Mouse (Mus musculus) frontal cortex, postnatal 14 days (tissue): ENCODE data around the gene Srrm2.
"Not testable (repeated sequence)": the region's sequence is repeated elsewhere in the genome, so short reads cannot be mapped to it uniquely, and the experiment has no call there.

ENCODE experiments used
- DNase-seq, 2 experiments: peaks; one replicate each; pipeline ENCODE4 v3.0.0; 2022; ENCODE audit warnings: low spot score in 2 of 2

Gene Srrm2

GRCm38 (mm10) chr17:23770493-23770892, 19.8 kb upstream of the Srrm2 start:
- DNase-seq, result no peak

- no peak for DNase-seq
Measured at GRCm38 (mm10) chr17:23770896-23771283, 19.4 kb upstream of the Srrm2 start.

DNA sequence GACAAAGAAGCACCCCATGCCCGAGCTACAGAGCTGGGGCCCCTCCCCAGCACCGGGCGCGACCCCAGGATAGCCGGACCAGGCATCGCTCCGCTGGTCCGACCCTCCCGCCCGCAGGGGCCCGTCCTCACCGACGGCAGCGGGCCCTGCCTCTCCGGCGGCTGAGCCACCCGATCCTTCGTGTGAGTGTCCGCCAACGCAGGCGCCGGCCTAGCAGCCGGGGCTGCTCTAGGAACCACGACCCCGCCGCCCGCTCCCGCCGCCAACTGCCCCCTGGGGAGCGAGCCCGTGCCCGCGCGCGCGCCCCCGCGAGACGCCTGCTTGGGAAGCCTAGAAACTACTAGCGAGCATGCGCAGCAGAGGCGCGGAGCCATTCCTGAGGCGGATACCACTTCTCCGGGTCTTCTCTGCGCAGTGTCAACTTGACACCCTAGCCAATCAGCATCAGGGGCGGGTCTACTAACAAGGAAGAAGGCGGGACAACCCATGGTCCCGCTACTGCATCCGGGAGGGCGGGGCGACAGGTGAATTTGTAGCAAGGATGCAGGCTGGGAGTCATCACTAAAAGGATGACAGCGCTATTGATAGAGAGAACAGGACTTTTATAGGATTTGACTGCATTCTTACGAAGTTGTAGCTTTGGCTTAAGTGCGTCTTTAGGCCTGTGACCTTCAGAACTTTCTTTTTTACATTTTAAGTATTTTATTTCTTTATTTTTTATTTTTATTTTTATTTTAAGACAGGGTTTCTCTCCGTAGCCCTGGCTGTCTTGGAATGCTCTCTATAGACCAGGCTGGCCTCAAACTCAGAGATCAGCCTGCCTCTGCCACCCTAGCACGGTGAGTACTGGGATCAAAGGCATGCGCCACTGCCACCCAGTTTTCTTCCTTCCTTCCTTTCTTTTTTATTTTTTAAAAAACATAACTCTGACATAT, 18.8 kb upstream of the Srrm2 start, which contains the start of gene Flywch1:
Flywch1 (minus strand) TSS at position 319 of the 935 bp plus-strand sequence.
- DNase-seq, result peak; percentile 98 to 99

GRCm38 (mm10) chr17:23772219-23772556, 18.1 kb upstream of the Srrm2 start:
- DNase-seq, result not testable (repeated sequence)

GRCm38 (mm10) chr17:23773676-23774075, 16.7 kb upstream of the Srrm2 start:
- DNase-seq, result no peak

DNA sequence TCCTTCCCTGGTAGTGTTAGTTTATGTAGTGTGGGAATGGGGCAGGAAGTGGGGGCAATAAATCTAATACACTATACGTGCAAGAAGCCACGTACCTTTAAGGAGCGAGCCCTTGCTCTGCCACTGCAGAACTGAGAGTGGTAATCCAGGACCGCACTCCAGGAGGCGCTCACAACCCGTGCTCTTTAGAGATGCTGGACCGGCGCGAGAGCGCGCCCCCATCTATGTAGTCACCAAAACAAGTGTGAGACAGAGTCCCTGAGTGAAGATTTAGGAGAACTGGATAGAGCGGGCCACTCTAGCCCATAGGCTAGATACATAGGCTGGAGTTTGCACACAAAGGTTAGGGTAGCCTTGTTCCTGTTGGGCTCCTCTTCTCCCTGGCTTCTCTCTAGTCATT, 16.2 kb upstream of the Srrm2 start:
- peak; percentile 59 to 77 for DNase-seq

DNA sequence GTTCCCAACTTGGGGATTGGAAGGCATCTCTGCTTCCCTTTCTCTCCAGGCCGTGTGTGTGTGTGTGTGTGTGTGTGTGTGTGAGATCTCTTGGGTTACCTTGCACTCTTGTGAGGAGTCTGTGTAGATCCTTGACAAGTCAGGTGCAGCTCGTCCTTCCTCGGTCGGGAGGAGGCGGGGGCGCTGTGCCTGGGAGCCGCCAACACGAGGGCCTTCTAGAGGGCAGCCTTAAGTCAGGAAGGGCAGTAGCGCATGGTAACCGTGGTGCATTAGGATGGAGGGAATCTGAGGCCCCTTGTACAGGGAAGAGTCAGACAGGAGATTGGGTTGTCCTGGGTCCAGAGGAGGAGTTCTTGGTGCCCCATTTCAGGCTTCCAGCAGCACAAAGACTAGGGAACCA, 14.1 kb upstream of the Srrm2 start:
- DNase-seq, result no peak

- DNase-seq, result no peak
Measured at GRCm38 (mm10) chr17:23777141-23777540, 13.2 kb upstream of the Srrm2 start.

- no peak for DNase-seq
Measured at GRCm38 (mm10) chr17:23778447-23778846, 11.9 kb upstream of the Srrm2 start.

DNA sequence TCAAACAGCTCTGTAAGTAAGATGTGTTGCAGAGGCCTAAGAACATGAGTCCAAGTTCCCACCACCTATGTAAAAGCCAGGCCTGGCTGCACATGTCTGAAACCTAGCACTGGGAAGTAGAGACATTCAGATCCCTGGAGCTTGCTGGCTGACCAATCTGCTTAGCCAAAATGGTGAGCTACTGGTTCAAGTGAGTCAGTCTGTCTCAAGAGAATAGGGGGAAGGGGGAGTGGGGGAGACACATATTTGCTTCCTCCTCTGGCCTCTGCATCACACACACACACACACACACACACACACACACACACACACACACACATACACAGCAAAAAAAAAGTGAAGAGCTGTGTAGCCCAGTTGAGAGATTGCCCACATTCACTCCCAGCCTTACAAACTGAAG, 7.0 kb upstream of the Srrm2 start:
- no peak for DNase-seq

- peak; percentile 88 to 90 for DNase-seq
Measured at GRCm38 (mm10) chr17:23785561-23786471, 4.5 kb upstream of the Srrm2 start, which contains the start of gene Flywch2. Gene Flywch2, minus strand, starts transcription at chr17:23786081.

- peak in 1 of 2 experiments; percentile 20 for DNase-seq
Measured at GRCm38 (mm10) chr17:23786510-23786931, 3.8 kb upstream of the Srrm2 start.

DNA sequence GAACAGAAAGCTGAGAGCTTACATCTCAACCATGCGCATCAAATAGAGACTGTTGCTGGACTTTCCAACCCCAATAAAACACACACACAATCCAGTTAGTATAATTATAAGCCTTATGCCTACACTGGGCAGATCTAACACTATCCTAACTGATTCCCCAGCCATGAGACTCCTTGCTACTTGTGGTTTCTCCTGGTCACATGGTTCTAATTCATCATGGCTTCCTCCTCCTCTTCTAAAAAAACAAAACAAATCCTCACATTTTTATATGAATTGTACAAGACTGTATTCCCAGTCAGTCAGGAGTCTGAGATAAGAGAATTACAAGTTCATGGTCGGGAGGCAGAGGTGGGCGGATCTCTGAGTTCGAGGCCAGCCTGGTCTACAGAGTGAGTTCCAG, 1.4 kb upstream of the Srrm2 start:
- DNase-seq, result no peak

DNA sequence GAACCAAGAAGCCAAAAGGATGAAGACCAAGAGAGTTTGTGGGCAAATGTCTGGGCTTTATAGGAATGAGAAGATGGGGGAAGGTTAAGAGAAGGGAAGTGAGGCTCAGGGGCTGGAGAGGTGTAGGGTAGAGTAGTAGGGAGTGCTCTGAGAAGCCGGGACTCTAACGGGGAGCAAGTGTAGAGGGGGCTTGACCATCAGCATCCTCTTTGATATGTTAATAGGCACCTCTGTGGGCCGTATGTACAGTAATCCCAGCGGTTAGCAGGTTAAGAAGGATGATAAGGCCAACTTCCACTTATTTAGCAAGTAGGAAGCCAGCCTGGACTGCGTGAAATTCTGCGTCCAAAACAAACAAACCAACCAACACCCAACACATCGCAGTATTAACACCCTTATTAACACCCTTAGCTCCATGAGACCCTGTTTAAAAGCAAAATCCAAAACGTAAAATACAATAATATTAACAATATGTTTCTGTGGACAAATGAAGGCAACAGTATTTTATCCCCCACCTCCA, 523 bp upstream of the Srrm2 start:
- DNase-seq, result no peak

GRCm38 (mm10) chr17:23791079-23791357, 686 bp downstream of the Srrm2 start:
- no peak for DNase-seq

GRCm38 (mm10) chr17:23795323-23795722, 5.0 kb downstream of the Srrm2 start:
- DNase-seq, result no peak

DNA sequence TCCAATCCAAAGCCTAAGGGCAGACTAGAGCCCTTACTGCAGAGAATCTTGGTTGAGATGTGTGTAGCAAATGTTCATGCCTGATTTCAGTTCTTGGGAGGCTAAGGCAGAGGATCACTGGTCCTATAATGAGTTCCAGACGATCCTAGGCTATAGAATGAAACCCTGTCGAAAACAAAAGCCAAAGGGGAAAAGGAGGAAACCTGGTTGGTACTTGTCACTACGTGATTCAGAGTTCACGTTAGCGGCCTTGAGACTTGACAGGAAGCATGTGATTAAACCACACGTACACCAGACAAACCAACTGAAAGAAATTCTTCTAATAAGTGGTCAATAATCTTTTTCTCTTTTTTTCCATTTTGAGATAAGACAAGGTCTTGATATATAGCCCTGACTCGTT, 7.0 kb downstream of the Srrm2 start:
- no peak for DNase-seq

- no peak for DNase-seq
Measured at GRCm38 (mm10) chr17:23801627-23802026, 11.3 kb downstream of the Srrm2 start.

- DNase-seq, result peak; percentile 96 to 98
Measured at GRCm38 (mm10) chr17:23802746-23803365, 12.5 kb downstream of the Srrm2 start.

- peak in 1 of 2 experiments; percentile 43 for DNase-seq
Measured at GRCm38 (mm10) chr17:23803366-23804041, 13.2 kb downstream of the Srrm2 start.

DNA sequence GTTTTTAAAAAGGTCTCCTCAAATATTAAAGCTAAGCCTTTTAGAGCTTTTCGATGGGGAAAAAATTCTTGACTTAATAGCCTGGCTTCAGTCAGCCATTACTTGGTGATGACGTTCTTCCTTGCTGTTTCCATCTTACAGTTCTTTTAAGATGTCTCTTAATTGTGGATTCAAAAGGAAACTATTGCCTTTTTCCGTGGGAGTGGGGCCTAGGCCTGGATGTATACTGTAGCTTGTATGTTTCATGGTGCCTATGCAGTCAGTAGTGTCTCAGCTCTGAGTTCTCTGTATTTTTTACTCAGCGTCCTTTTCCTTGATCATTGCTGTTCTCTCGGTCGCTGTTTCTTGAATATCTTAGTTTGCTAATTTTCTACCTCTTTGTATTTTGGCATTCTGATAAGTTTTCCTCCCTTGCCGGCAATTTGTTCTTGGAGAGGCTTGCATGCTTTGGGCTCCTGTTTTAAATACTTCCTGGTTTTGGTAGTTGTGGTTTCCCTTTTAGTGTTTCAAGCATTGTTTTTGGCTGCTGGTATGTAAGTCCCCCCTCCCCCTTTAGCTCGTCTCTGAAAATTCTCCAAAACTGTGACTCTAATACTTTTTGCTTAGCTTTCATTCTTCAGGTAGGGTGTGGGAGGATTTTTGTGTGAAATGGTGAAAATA, 14.2 kb downstream of the Srrm2 start:
- no peak for DNase-seq
